Mouse (Mus musculus) forebrain, embryonic 13.5 days (tissue): ENCODE results near the gene Pdzrn3. TPM values are rescaled to one million over a fixed set of nuclear protein-coding genes. Genes with fewer than 3 reads are reported as not detected.

Experiments used
- ATAC-seq: fragments of 200-750 bp; cut with Nextera tagmentation; 2 replicates; pipeline ENCODE4 v1.8.0; 2017
- H3K27ac ChIP-seq: fragments of 300-500 bp; sonication (generic); 2 replicates; pipeline ENCODE4 v1.5.1; 2015; ENCODE audit warnings: inconsistent platforms, mild to moderate bottlenecking, moderate library complexity
- H3K27me3 ChIP-seq: fragments of 300-500 bp; sonication (generic); 2 replicates; pipeline ENCODE4 v1.6.1; 2015; ENCODE audit warnings: mild to moderate bottlenecking, inconsistent platforms
- H3K36me3 ChIP-seq: fragments of 300-500 bp; sonication (generic); 2 replicates; pipeline ENCODE4 v1.6.1; 2015; ENCODE audit warnings: mild to moderate bottlenecking, inconsistent platforms; ENCODE audit not compliant: poor library complexity, severe bottlenecking
- H3K4me1 ChIP-seq: fragments of 300-500 bp; sonication (generic); 2 replicates; pipeline ENCODE4 v1.6.1; 2015; ENCODE audit warnings: inconsistent platforms
- H3K4me2 ChIP-seq: fragments of 300-500 bp; sonication (generic); 2 replicates; pipeline ENCODE4 v1.6.1; 2015; ENCODE audit warnings: inconsistent platforms, mild to moderate bottlenecking, moderate library complexity
- H3K4me3 ChIP-seq: fragments of 300-500 bp; sonication (generic); 2 replicates; pipeline ENCODE4 v1.5.1; 2015; ENCODE audit warnings: mild to moderate bottlenecking, inconsistent platforms
- H3K9ac ChIP-seq: fragments of 300-500 bp; sonication (generic); 2 replicates; pipeline ENCODE4 v1.6.1; 2015; ENCODE audit warnings: mild to moderate bottlenecking, inconsistent platforms
- H3K9me3 ChIP-seq: fragments of 300-500 bp; sonication (generic); replicated peaks from 2 replicates; pipeline ENCODE4 v1.6.1; 2016; ENCODE audit warnings: inconsistent platforms
- WGBS: fragments of 180-500 bp; shearing (Covaris S2); methylation state at CpG from one replicate; pipeline ENCODE4 v1.1.7; 2015; 5-methylcytosine and 5-hydroxymethylcytosine counted together
- polyA plus RNA-seq: library from polyadenylated mRNA; unstranded; fragments of >200 nt; fragmentation: Nextera tagmentation; extraction: Ambion mirVana; gene quantifications from 2 replicates; pipeline ENCODE4 v1.2.1, GENCODE M21; 2015

Pdzrn3 gene
- polyA plus RNA-seq, 1 experiment from 2014 or later, result 13.1 TPM

DNA sequence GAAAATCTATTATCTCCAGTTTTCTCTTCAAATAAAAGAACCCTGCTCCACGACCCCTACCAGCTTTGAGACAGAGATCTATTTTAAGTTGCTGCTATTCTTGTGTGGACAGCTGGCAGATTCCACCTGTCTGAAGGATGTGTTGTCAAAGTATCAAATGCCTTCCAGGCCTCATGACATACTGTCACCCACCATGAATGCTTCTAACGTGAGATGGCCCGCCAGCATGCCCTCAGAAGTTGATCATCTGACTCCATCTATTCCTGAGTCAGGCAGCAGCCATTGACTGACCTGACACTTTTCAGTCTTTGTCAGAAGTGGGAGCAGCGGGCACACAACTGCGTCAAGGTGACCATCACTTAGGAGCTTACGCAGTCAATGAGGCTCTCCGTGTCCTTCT, 37.6 kb downstream of the Pdzrn3 start:
- Histone ChIP-seq H3K27me3 (no peaks in the 10 kb centered on the region), H3K27ac (no peak overlapping the region), H3K4me3 (no peak overlapping the region), H3K9me3 (no peaks in the 10 kb centered on the region), H3K9ac (no peak overlapping the region), H3K4me2 (no peak overlapping the region), H3K36me3 (no peaks in the 10 kb centered on the region), H3K4me1 (peaks cover 7% of the 10 kb centered on the region; the same call in 1 of the 2 replicates)
- WGBS, result 88% methylated on average over 7 of the region's 7 CpGs
- no peak for ATAC-seq

DNA sequence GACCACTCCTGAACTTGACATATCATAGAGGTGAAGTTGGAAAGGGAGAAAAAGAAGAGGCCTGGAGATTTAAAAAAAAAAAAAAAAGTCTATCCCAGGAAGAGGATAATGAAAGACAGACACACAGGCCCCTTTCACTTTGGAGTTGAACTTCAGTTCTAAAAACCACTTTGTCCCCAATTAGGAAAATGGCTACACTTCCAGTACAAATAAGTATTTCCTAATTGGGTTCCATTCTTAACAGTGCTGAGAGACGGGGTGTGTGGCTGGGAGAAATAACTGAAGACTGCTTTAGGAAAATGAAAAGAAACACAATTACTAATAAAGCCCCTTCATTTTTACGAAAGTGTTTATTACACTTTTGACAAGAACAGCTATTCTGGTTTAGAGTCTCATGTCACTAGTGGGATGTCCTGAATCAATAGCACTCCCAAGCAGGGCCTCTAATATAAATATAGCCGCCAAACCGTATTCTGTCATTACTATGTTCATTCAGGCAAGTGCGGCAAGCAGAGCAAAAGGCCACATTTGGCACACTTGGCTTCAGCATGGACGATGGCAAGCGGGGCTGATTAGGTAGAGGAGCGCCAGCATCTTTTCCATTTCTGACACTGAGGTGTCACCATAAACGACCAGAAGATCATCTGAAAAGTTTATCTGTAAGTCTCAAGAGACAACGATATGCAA, 39.7 kb downstream of the Pdzrn3 start:
- ATAC-seq, result no peak
- H3K4me3 ChIP-seq, result no peak overlapping the region
- H3K27ac ChIP-seq, result no peak overlapping the region
- WGBS, result 57% methylated on average over 10 of the region's 10 CpGs
- no peaks in the 10 kb centered on the region for H3K27me3 ChIP-seq
- no peaks in the 10 kb centered on the region for H3K36me3 ChIP-seq
- H3K4me2 ChIP-seq, result no peak overlapping the region
- no peaks in the 10 kb centered on the region for H3K9me3 ChIP-seq
- peaks cover 7% of the 10 kb centered on the region; the same call in 1 of the 2 replicates for H3K4me1 ChIP-seq
- no peak overlapping the region for H3K9ac ChIP-seq

DNA sequence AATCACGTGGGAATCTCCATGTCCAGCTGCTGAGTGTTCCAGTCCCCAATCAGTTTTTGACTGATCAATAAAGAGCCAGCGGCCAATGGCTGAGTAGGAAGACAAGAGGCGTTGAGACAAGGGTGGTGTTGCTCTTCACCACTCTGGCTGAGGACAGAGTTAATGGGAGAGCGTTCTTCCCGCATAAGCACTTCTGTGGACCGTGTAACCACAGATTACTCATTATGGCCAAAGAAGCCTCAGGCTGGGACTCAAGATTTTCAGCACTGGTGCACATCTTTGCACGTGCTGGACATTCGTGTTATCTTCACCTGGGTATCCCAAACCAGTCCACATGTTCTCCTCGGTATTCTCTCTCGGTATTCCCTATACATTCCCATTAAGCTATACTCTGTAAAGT, 41.0 kb downstream of the Pdzrn3 start:
- Histone ChIP-seq H3K36me3 (no peaks in the 10 kb centered on the region), H3K4me3 (no peak overlapping the region), H3K9ac (no peak overlapping the region), H3K27me3 (no peaks in the 10 kb centered on the region), H3K4me2 (no peak overlapping the region), H3K27ac (no peak overlapping the region), H3K4me1 (peaks cover 7% of the 10 kb centered on the region; the same call in 1 of the 2 replicates), H3K9me3 (no peaks in the 10 kb centered on the region)
- WGBS, result 92% methylated on average over 10 of the region's 10 CpGs
- no peak for ATAC-seq

DNA sequence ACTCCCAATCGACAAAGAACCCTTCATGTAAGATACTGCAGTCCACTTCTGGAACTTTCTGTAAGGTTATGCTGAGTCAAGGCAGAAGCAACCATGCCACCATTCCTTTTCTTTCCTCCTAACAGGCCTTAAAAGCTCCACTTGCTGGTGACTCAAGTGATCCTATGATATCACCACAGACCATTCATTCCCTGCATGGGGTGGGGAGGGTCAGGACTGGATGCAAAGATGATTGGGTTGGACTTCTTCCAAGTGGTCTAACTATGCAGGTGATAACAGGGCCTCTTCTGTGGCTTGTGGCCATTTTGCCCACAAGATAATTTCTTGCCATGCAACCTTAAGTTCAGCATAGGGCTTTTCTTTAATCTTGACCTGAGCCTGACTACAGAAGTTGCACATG, 42.0 kb downstream of the Pdzrn3 start:
- Histone ChIP-seq H3K27ac (no peak overlapping the region), H3K4me3 (no peak overlapping the region), H3K27me3 (no peaks in the 10 kb centered on the region), H3K9ac (no peak overlapping the region), H3K9me3 (no peaks in the 10 kb centered on the region), H3K36me3 (no peaks in the 10 kb centered on the region), H3K4me1 (peaks cover 7% of the 10 kb centered on the region; the same call in 1 of the 2 replicates), H3K4me2 (no peak overlapping the region)
- no peak for ATAC-seq
- 100% methylated on average over 1 of the region's 1 CpGs for WGBS

DNA sequence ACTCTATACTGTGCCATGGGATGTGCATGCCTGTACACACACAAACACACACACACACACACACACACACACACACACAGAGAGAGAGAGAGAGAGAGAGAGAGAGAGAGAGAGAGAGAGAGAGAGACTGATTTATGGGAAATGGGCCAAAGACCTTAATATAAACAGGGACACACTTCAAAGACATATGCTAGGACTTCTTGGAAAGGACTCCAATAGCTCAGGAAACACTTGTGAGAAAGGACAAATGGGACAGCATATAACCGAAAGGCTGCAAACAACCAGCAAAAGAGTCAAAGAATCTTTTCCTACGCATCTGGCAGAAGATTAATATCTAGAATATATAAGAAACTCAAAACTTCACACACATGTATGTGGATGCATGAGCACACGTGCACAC, 43.2 kb downstream of the Pdzrn3 start:
- WGBS, result 88% methylated on average over 3 of the region's 3 CpGs
- Histone ChIP-seq H3K9me3 (no peaks in the 10 kb centered on the region), H3K27ac (no peak overlapping the region), H3K4me3 (no peak overlapping the region), H3K4me1 (peaks cover 7% of the 10 kb centered on the region; the same call in 1 of the 2 replicates), H3K9ac (no peak overlapping the region), H3K36me3 (no peaks in the 10 kb centered on the region), H3K4me2 (no peak overlapping the region), H3K27me3 (no peaks in the 10 kb centered on the region)
- ATAC-seq, result no peak

DNA sequence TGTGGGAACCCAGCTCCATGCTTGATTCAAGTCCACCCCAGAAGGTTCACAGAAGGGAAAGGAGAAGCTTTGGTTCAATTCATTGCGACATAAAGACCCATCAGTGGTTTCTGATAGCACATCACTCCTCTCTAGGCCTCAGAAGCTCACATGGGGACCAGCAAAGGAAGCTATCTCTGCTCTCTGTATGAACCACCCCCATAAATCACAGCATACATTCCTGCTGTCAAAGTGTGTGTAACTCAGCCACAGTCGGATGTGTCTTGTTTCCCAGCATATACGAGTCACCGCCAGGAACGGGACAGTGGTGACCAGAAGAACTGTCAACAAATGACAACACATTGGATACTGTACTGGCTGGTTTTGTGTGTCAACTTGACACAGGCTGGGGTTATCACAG, 47.3 kb downstream of the Pdzrn3 start:
- 96% methylated on average over 5 of the region's 5 CpGs for WGBS
- Histone ChIP-seq H3K36me3 (no peaks in the 10 kb centered on the region), H3K27me3 (no peaks in the 10 kb centered on the region), H3K4me2 (no peak overlapping the region), H3K9me3 (no peaks in the 10 kb centered on the region), H3K4me3 (no peak overlapping the region), H3K27ac (no peak overlapping the region), H3K4me1 (peaks cover 6% of the 10 kb centered on the region), H3K9ac (no peak overlapping the region)
- no peak for ATAC-seq

DNA sequence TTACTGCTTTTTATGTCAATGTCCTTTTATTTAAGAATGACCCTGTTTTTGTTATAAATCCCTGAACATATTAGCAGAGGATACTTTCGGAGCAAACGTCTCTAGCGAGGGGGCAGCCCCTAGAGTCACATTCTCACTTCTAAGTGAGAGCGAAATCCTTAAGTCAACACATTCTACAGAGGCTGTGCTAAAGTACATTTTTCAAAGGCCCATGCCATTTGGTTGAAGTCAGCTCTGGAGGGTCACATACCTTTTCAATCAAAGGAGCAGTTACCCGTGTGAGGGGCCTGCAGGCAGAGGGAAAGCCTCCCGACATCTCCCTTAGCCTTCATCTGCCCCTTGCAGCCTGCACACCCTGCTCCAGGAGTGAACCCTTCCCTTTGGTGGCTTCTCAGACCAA, 48.2 kb downstream of the Pdzrn3 start:
- H3K27me3 ChIP-seq, result no peaks in the 10 kb centered on the region
- H3K36me3 ChIP-seq, result no peaks in the 10 kb centered on the region
- no peak overlapping the region for H3K9ac ChIP-seq
- H3K4me2 ChIP-seq, result no peak overlapping the region
- ATAC-seq, result no peak
- H3K4me1 ChIP-seq, result peaks cover 6% of the 10 kb centered on the region
- no peaks in the 10 kb centered on the region for H3K9me3 ChIP-seq
- WGBS, result 78% methylated on average over 6 of the region's 6 CpGs
- no peak overlapping the region for H3K4me3 ChIP-seq
- H3K27ac ChIP-seq, result no peak overlapping the region

DNA sequence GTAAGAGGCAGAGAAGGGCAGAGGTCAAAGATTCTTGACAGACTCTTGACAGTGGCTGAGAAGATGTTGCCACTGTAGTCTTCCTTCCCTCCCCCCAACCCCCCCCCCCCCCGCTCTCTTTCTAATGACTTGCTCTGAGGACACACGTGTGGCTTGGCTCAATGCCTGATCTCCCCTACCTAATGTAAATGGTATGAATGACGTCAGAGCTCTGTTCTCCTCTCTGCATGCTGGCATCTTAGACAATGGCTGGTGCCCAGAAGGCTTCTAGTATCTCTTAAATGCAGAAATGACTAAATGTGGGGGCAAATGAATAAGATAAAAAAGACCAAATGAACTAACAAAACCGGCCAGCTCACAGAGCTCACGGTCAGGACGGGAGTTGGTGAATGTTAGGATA, 49.2 kb downstream of the Pdzrn3 start:
- H3K27ac ChIP-seq, result no peak overlapping the region
- WGBS, result 44% methylated on average over 5 of the region's 6 CpGs
- no peak overlapping the region for H3K9ac ChIP-seq
- H3K4me2 ChIP-seq, result no peak overlapping the region
- H3K4me1 ChIP-seq, result peaks cover 6% of the 10 kb centered on the region; the same call in 1 of the 2 replicates
- H3K36me3 ChIP-seq, result no peaks in the 10 kb centered on the region
- no peaks in the 10 kb centered on the region for H3K27me3 ChIP-seq
- no peak for ATAC-seq
- H3K4me3 ChIP-seq, result no peak overlapping the region
- H3K9me3 ChIP-seq, result no peaks in the 10 kb centered on the region

DNA sequence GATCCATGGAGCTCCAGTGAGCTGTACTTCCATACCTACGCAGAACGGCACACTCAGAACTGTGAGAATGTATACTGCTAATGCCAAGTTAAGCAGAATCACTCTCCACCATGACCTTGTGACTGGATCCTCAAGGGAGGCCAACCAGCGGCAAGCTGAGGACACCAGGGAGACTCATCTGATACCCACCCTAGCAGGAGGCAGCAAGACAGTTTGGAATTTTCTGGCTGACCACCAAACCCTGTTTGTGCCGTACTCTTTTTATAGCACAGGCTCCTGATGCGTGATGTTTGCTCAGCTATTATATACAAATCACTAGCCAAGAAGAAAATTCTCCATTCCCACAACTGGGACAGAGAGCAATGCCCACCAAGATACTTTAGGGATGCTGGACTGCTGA, 50.0 kb downstream of the Pdzrn3 start:
- ATAC-seq, result no peak
- no peaks in the 10 kb centered on the region for H3K36me3 ChIP-seq

DNA sequence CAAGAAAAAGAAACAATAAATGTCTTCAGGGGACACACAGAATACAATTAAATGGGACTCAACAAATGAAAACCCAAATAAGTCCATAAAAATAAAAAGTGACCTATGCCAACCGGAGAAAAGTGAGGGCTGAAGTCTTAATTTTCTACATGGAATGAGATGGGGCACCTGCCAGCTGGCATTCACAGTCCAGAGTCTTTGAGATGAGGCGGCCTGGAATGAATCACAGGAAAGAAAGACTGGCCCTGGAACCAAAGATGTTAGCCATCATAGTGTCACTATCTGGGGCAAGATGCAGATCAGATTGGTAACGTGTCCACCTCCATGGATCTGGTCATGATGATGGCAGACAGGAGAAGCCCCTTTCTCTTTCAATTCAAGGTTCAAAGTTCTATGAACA, 50.5 kb downstream of the Pdzrn3 start:
- Histone ChIP-seq H3K27me3 (no peaks in the 10 kb centered on the region), H3K9ac (no peak overlapping the region), H3K9me3 (no peaks in the 10 kb centered on the region), H3K4me3 (no peak overlapping the region), H3K4me2 (no peak overlapping the region), H3K36me3 (no peaks in the 10 kb centered on the region), H3K4me1 (peaks cover 6% of the 10 kb centered on the region; the same call in 1 of the 2 replicates), H3K27ac (no peak overlapping the region)
- WGBS, result 86% methylated on average over 3 of the region's 3 CpGs
- ATAC-seq, result no peak

More for the DNA sequence above, 50.0 kb downstream of the Pdzrn3 start:
- no peak overlapping the region for H3K9ac ChIP-seq
- H3K4me2 ChIP-seq, result no peak overlapping the region
- H3K27ac ChIP-seq, result no peak overlapping the region
- no peak overlapping the region for H3K4me3 ChIP-seq
- peaks cover 6% of the 10 kb centered on the region; the same call in 1 of the 2 replicates for H3K4me1 ChIP-seq
- whole genome bisulfite sequencing, result 91% methylated on average over 5 of the region's 5 CpGs
- H3K27me3 ChIP-seq, result no peaks in the 10 kb centered on the region
- no peaks in the 10 kb centered on the region for H3K9me3 ChIP-seq

DNA sequence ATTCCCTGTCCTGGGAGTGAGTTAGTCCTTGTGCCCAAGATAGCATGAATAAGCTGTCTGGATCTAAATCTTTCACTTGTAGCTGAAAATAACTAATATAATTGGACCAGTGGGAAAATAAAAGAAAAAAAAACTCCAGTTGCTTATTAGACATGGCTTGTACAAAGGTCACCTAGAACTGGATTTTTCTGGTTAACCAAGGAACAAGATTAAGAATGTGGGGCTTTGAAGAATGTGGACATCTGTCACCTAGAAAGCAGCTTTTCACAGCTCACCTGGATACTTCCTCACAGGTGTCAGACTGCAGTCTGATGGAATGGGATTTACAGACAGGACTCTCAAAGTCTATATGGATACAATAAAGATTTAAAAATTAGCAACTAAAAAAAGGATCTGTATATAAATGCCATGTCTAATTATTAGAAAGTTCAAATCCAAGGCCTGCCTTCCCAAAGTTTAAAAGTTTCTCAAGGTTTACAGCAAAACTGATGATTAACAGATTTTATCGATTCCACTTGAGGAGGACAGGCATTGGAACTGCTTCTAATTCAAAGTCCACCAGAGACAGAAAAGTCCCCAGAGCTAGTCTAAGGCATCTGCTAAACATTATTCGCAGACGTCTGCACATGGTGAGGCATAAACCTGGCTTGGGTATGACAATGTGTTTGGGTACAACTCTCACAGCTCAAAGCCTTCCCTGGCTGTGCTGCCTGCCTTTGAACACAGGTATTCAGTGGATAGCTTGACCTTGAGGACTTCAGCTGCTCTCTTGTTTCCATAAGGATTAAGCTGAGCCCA, 51.7 kb downstream of the Pdzrn3 start:
- H3K4me3 ChIP-seq, result no peak overlapping the region
- ATAC-seq, result no peak
- no peak overlapping the region for H3K27ac ChIP-seq
- no peak overlapping the region for H3K9ac ChIP-seq
- H3K36me3 ChIP-seq, result no peaks in the 10 kb centered on the region
- 95% methylated on average over 3 of the region's 3 CpGs for WGBS
- no peaks in the 10 kb centered on the region for H3K27me3 ChIP-seq
- H3K9me3 ChIP-seq, result no peaks in the 10 kb centered on the region
- H3K4me2 ChIP-seq, result no peak overlapping the region
- H3K4me1 ChIP-seq, result peaks cover 6% of the 10 kb centered on the region; the same call in 1 of the 2 replicates

DNA sequence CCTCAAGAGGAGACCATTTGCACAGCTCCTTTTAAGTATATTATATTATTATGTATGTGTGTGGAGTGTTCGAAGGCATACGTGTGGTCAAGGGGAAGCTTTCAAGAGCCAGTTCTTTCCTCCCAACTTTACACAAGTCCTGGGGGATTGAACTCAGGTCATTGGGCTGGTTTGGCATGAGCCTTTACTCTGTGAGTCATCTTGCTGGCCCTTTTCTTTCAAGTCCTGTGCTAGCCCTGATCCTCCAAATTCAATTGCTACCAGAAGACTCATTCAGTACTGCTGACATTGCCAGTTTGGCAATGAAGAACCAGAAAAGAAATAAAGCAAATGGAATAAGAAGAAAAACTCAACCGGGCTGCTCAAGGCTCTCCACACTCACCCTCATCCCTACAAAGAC, 55.1 kb downstream of the Pdzrn3 start:
- WGBS, result 96% methylated on average over 3 of the region's 3 CpGs
- no peaks in the 10 kb centered on the region for H3K9me3 ChIP-seq
- no peak overlapping the region for H3K27ac ChIP-seq
- no peak overlapping the region for H3K9ac ChIP-seq
- H3K27me3 ChIP-seq, result no peaks in the 10 kb centered on the region
- H3K36me3 ChIP-seq, result no peaks in the 10 kb centered on the region
- no peak overlapping the region for H3K4me2 ChIP-seq
- H3K4me1 ChIP-seq, result peaks cover 6% of the 10 kb centered on the region; the same call in 1 of the 2 replicates
- H3K4me3 ChIP-seq, result no peak overlapping the region
- no peak for ATAC-seq
